Mouse (Mus musculus) bone marrow, adult 2 months (tissue): ENCODE results near the gene Cmklr1.

ENCODE experiments used
- CTCF ChIP-seq: fragments of 200-500 bp; IDR thresholded peaks from 2 replicates; pipeline ENCODE4 v1.5.1; 2011; ENCODE audit warnings: low read length, control low read depth; ENCODE audit not compliant: control insufficient read depth, insufficient read depth
- POLR2A ChIP-seq: fragments of 200-500 bp; IDR thresholded peaks from 2 replicates; pipeline ENCODE4 v1.6.1; 2011; ENCODE audit warnings: low read depth, mild to moderate bottlenecking, control low read depth, low read length, borderline replicate concordance; ENCODE audit not compliant: control insufficient read depth

DNA sequence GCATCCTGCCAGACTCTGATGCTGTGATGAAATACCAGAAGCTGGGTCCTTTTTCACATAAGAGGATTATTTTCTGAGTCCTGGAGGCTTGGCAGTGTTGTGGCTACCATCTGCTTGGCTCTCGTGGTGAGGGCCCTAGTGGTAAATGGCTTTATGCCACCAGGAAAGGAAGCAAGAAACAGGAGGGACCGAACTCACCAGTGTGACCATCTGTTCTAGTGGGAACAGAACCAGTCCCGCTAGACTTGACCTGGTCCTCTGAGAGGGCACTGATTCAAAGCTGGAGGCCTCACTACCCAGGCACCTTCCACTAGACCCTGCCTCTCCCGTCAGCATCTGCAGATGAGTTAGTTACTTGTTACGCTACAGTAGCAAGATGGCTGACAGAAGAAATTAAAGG is 33.0 kb upstream of the Cmklr1 start:
- TF ChIP-seq CTCF (no peak), POLR2A (no peak)
